Mouse (Mus musculus): ENCODE measurements at regions not wholly inside any gene's neighbourhood (a gene's known extent, or its start where the extent isn't known, plus 50 kb on each side); places are given as distances from the start of the nearest gene placed in this dataset.

- Histone ChIP-seq H3K9ac (no peak overlapping the region), H3K4me1 (ENCODE audit: insufficient read depth) (peaks cover 11% of the 10 kb centered on the region; the same call in 1 of the 2 replicates), H3K36me3 (ENCODE audit: insufficient read depth) (no peaks in the 10 kb centered on the region), H3K9me3 (ENCODE audit: low read depth, low read length) (no peaks in the 10 kb centered on the region), H3K27me3 (ENCODE audit: insufficient read depth, low read length) (no peaks in the 10 kb centered on the region), H3K4me2 (no peak overlapping the region), H3K27ac (ENCODE audit: low read depth) (no peak overlapping the region; the same call in 1 of the 2 replicates), H3K4me3 (ENCODE audit: low read depth, low read length) (no peak overlapping the region)
- ATAC-seq (ENCODE audit: insufficient read depth), result peak; percentile 78
- DNase-seq, result peak; percentile 48
- TF ChIP-seq CTCF (IDR thresholded peaks at IDR 0.05; ENCODE audit: low read depth), result no peak
- WGBS, result 10% methylated on average over 6 of the region's 6 CpGs
Observed at GRCm38 (mm10) chr13:90798791-90799542, 106.2 kb downstream of the Atp6ap1l start.

GRCm38 (mm10) chr13:90798381-90798780 lies 106.8 kb downstream of the Atp6ap1l start:
- TF ChIP-seq CTCF (IDR thresholded peaks at IDR 0.05; ENCODE audit: low read depth), result no peak
- Histone ChIP-seq H3K9ac (no peak overlapping the region), H3K36me3 (ENCODE audit: insufficient read depth) (no peaks in the 10 kb centered on the region), H3K4me3 (ENCODE audit: low read depth, low read length) (no peak overlapping the region), H3K27me3 (ENCODE audit: insufficient read depth, low read length) (no peaks in the 10 kb centered on the region), H3K4me1 (ENCODE audit: insufficient read depth) (peaks cover 11% of the 10 kb centered on the region; the same call in 1 of the 2 replicates), H3K9me3 (ENCODE audit: low read depth, low read length) (no peaks in the 10 kb centered on the region), H3K27ac (ENCODE audit: low read depth) (no peak overlapping the region), H3K4me2 (no peak overlapping the region)
- DNase-seq (peak; percentile 69), ATAC-seq (ENCODE audit: insufficient read depth) (no peak)
- 31% methylated on average over 2 of the region's 2 CpGs for WGBS

GRCm38 (mm10) chr13:90797209-90797608 lies 107.9 kb downstream of the Atp6ap1l start:
- no peak for TF ChIP-seq CTCF (IDR thresholded peaks at IDR 0.05; ENCODE audit: low read depth)
- Histone ChIP-seq H3K9me3 (ENCODE audit: low read depth, low read length) (no peaks in the 10 kb centered on the region), H3K4me2 (no peak overlapping the region), H3K27me3 (ENCODE audit: insufficient read depth, low read length) (no peaks in the 10 kb centered on the region), H3K9ac (no peak overlapping the region), H3K4me3 (ENCODE audit: low read depth, low read length) (no peak overlapping the region), H3K36me3 (ENCODE audit: insufficient read depth) (no peaks in the 10 kb centered on the region), H3K27ac (ENCODE audit: low read depth) (no peak overlapping the region), H3K4me1 (ENCODE audit: insufficient read depth) (peaks cover 11% of the 10 kb centered on the region; the same call in 1 of the 2 replicates)
- DNase-seq (no peak), ATAC-seq (ENCODE audit: insufficient read depth) (no peak)
- WGBS, result 64% methylated on average over 3 of the region's 3 CpGs

- DNase-seq (no peak), ATAC-seq (ENCODE audit: insufficient read depth) (no peak)
- WGBS, result 91% methylated on average over 4 of the region's 4 CpGs
- Histone ChIP-seq H3K4me1 (ENCODE audit: insufficient read depth) (peaks cover 11% of the 10 kb centered on the region; the same call in 1 of the 2 replicates), H3K4me3 (ENCODE audit: low read depth, low read length) (no peak overlapping the region), H3K27ac (ENCODE audit: low read depth) (no peak overlapping the region), H3K9me3 (ENCODE audit: low read depth, low read length) (no peaks in the 10 kb centered on the region), H3K4me2 (no peak overlapping the region), H3K9ac (no peak overlapping the region), H3K36me3 (ENCODE audit: insufficient read depth) (no peaks in the 10 kb centered on the region), H3K27me3 (ENCODE audit: insufficient read depth, low read length) (no peaks in the 10 kb centered on the region)
- no peak for TF ChIP-seq CTCF (IDR thresholded peaks at IDR 0.05; ENCODE audit: low read depth)
Observed at GRCm38 (mm10) chr13:90796809-90797208, 108.3 kb downstream of the Atp6ap1l start.

- ATAC-seq (ENCODE audit: insufficient read depth), result no peak
- TF ChIP-seq CTCF (IDR thresholded peaks at IDR 0.05; ENCODE audit: low read depth), result no peak
- no peak overlapping the region for H3K4me2 ChIP-seq
- no peak overlapping the region for H3K27ac ChIP-seq (ENCODE audit: low read depth)
- H3K4me1 ChIP-seq (ENCODE audit: insufficient read depth), result no peaks in the 10 kb centered on the region
- H3K4me3 ChIP-seq (ENCODE audit: low read depth, low read length), result no peak overlapping the region
- H3K27me3 ChIP-seq (ENCODE audit: insufficient read depth, low read length), result no peaks in the 10 kb centered on the region
- no peaks in the 10 kb centered on the region for H3K9me3 ChIP-seq (ENCODE audit: low read depth, low read length)
- WGBS, result 67% methylated on average over 1 of the region's 1 CpGs
- H3K9ac ChIP-seq, result no peak overlapping the region
- no peaks in the 10 kb centered on the region for H3K36me3 ChIP-seq (ENCODE audit: insufficient read depth)
- DNase-seq, result no peak
Observed at GRCm38 (mm10) chr13:90782435-90782834, 122.7 kb downstream of the Atp6ap1l start.

- Histone ChIP-seq H3K4me2 (no peak overlapping the region), H3K9me3 (ENCODE audit: low read depth, low read length) (no peaks in the 10 kb centered on the region), H3K36me3 (ENCODE audit: insufficient read depth) (no peaks in the 10 kb centered on the region), H3K27me3 (ENCODE audit: insufficient read depth, low read length) (no peaks in the 10 kb centered on the region), H3K9ac (no peak overlapping the region), H3K4me1 (ENCODE audit: insufficient read depth) (no peaks in the 10 kb centered on the region), H3K27ac (ENCODE audit: low read depth) (no peak overlapping the region), H3K4me3 (ENCODE audit: low read depth, low read length) (no peak overlapping the region)
- DNase-seq, result peak; percentile 26
- WGBS, result 66% methylated on average over 2 of the region's 2 CpGs
- ATAC-seq (ENCODE audit: insufficient read depth), result peak; percentile 58; the same call in 1 of the 2 replicates
- no peak for TF ChIP-seq CTCF (IDR thresholded peaks at IDR 0.05; ENCODE audit: low read depth)
Observed at GRCm38 (mm10) chr13:90781974-90782373, 123.2 kb downstream of the Atp6ap1l start.

- 64% methylated on average over 4 of the region's 4 CpGs for WGBS
- H3K9me3 ChIP-seq (ENCODE audit: low read depth, low read length), result no peaks in the 10 kb centered on the region
- H3K4me2 ChIP-seq, result no peak overlapping the region
- no peak for DNase-seq
- no peaks in the 10 kb centered on the region for H3K36me3 ChIP-seq (ENCODE audit: insufficient read depth)
- ATAC-seq (ENCODE audit: insufficient read depth), result no peak
- H3K9ac ChIP-seq, result no peak overlapping the region
- TF ChIP-seq CTCF (IDR thresholded peaks at IDR 0.05; ENCODE audit: low read depth), result no peak
- no peak overlapping the region for H3K4me3 ChIP-seq (ENCODE audit: low read depth, low read length)
- no peak overlapping the region for H3K27ac ChIP-seq (ENCODE audit: low read depth)
- no peaks in the 10 kb centered on the region for H3K27me3 ChIP-seq (ENCODE audit: insufficient read depth, low read length)
- no peaks in the 10 kb centered on the region for H3K4me1 ChIP-seq (ENCODE audit: insufficient read depth)
Observed at GRCm38 (mm10) chr13:90777952-90778298, 127.2 kb downstream of the Atp6ap1l start.
